Mouse (Mus musculus) monocyte, adult 5-6 weeks (primary cell): Measurements from ENCODE around the gene Arhgap30. TPM values are rescaled to one million over a fixed set of nuclear protein-coding genes. Genes with fewer than 3 reads are reported as not detected.

ENCODE experiments used
- ATAC-seq: fragments of 153-309, 156-312 bp; replicated peaks from 2 replicates; pipeline ENCODE4 v1.8.0; 2017; ENCODE audit warnings: mild to moderate bottlenecking; ENCODE audit not compliant: low TSS enrichment, insufficient number of reproducible peaks, severe bottlenecking, poor library complexity, low FRiP score
- total RNA-seq: library from RNA; stranded (forward); fragments of 200-1000, 200-491, 200-594 nt; gene quantifications from 3 replicates; pipeline ENCODE4 v1.2.3, GENCODE M21; 2017

Arhgap30 gene
- total RNA-seq, 1 experiment from 2014 or later = 376 TPM

DNA sequence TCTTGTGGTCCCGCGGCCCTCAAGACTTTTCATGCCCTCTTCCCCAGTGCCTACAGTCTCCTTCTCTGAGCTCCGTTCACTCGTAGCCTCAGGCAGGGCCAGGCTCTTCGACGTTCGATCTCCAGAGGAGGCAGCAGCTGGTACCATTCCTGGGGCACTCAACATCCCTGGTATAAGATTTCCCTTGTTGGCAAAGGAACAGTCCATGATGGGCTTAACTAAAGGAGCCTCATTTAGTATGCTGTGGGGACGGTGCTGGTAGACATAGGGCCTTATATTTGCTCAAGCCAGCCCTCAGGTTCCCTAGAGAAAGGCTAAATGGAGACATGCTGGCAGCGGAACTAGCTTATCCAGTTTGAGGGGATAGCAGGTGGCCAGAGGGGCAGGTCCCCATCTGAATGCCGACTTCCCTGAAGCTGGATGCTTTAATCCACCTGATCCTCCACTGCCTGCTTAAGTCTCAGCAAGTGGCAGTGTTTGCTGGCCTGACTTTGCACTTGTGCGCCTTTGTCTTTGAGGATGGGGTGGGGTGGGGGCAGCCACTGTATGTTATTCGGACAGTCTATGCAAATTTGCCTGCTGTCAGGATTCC lies 30.6 kb downstream of the Arhgap30 start:
- ATAC-seq = no peak

DNA sequence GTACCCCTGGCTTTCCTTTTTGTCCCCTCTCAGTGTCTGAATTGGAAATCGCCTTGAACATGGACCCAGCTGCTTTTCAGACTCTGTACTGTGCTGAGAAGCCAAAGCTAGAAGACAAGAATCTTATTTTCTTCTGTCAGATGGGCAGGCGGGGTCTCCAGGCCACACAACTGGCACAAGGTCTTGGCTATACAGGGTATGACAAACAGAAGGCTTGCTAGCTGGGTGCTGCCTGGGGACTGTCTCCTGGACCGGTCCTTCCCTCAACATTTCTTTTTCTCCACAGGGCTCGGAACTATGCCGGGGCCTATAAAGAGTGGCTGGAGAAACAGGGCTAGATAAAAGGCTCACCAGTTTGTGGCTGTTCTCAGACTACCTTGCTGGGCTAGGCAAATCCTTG lies 31.2 kb downstream of the Arhgap30 start:
- ATAC-seq = no peak

DNA sequence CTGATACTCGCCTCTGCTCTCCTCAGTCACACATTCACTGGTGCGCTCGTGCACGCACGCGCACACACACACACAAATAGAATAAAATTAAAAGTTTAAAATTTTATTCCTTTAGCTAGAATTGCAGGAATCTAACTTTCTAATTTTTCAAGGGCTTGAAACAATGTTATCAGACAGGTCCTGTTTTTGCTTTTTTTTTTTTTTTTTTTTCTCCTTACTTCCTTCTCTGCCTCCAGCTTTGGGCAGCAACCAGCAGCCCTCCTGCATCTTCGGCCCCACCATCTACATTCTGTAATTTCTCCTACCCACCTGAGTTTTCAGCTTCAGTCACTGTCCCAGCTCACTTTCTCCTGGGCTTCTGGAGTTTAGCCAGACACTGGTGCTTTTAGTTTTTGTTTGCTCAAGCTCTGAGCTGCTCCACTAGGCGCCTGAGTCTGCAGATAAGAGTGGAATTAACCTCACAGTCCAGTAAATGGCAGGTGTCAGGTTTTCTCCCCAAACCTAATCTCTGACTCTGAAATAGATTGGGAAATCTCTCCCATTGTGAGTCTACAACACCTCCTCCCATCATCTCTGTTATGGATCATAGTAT lies 33.8 kb downstream of the Arhgap30 start:
- no peak for ATAC-seq

DNA sequence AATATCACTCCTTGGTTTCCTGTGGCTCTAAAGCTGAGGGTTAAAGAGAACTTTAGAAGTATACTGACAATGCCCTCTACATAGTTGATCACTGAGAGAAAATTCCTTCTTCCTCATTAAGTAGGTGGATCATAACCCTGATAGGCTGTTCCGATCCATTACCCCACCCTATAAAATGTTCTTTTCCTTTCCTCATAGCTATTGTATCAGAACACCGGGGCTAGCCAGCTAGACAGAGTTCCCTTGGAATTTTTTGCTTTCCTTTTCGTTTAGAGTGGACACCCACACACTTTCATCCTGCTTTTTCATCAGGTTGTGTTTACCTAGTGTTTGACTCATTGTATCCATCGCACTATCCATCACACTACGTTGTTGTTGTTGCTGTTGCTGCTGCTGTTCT lies 35.9 kb downstream of the Arhgap30 start:
- ATAC-seq = no peak

DNA sequence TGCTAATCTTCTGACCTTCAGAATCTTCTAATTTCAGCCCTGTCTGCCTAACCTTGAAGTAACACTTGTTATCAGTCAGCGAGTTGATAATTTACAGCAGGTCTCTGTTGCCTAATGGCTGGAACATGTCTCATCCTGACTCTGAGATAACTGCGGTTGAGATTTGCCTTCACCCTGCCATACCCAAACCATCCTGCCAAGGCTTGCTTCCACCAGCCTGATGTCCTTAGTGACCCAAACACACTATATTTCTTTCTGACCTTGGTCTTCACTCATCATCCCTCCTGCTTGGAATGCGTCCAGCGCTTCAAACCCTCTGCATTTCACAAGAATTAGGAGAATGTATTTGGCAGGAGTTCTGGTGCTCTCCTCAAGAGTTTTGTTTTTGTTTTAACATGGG lies 36.4 kb downstream of the Arhgap30 start:
- ATAC-seq = no peak

DNA sequence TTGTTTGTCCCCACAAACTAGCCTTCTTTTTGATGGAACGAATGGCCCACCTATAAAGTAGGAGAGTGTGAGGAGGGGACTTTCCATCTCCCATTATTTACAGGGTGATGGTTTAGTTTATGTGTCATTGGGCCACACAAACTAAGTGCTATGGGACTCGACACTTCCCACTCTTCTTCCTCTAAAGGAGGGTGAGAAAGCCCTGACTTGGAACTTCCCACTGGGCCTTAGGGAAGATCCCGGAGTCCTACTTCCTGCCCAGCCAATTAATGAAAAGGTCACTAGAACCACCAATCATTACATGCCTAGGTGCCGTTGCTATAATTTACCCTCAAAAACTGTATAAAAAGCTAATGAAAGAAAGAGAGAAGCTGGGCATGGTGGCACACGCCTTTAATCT lies 43.4 kb downstream of the Arhgap30 start:
- ATAC-seq = no peak

DNA sequence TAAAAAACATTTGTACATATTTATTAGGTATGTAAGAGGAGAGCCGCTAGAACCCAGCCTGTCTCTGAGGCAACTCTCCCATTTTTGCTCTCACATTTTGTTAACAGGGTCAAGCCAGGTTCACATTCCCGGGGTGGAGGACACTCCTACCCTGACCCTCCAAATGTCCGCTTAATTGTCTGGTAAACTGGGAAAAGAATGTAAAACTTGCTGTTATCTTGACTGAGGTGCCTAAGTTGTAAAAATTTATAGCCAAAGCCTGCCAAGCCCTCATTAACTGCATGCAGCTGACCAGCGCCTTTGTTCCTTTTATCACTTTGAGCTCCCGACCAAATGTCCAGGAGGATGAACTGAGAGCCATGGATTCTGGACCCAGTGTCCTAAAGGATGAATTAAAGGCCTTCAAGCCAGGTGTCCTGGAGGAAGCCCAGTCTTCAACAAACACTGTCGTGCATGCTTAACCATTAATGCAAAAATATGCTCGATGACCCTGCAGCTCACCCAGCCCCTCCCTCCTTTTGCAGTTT lies 46.6 kb downstream of the Arhgap30 start:
- no peak for ATAC-seq

DNA sequence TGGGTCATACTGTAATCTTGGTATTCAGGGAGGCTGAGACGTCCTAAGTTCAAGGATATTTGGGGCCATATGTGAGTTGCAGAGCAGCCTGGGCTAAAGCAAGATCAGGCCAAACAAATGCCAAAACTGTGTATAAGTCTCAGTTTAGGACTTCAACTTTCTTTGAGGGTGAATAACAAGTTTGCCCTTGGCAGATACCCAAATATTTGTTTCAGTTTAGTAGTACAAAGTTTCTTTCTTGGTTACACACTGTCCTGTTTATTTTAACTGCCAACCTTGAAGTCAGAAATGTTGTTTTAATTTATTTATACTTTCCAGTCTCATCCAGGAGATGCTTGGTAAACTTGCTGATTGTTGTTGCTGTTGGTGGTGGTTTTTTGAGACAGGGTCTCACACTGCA lies 47.2 kb downstream of the Arhgap30 start:
- no peak for ATAC-seq

DNA sequence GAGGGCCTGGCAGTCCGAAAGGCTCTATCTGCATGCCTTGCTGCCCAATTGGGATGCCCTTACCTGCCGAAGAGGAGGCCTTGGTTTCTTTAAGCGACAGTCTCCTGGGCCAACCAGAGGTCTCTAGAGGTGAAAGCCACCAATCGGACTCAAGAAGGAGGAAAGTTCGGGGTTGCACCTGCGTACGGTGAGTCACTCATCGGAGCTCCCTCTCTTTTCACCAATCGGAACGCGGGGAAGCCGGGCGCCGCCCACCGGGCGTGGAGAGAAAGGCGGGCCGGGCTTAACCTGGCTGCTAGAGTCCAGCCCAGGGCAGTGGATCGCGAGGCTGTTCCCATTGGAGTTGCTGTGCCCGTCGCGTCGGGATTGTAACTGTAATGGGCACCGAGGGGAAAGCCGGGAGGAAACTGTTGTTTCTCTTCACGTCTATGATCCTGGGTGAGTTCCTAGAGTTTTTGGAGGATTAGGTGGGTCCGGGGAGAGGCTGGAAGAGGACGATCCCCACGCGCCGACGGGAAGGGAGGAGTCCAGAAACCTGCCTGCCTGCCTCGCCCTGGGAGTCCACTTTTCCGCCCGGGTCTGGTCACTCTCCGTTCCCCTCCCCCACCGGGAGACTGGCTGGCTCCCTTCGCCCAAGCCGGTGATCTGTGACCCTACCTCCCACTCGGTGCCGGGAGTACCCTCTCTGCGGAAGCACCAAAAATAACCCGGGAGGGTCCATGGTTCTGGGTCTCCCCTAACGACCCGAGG lies 48.7 kb downstream of the Arhgap30 start, which contains the start of gene F11r:
TSS of gene F11r (plus strand) at position 272 of the 750 bp plus-strand sequence.
- peak; percentile 37; the same call in 1 of the 2 replicates for ATAC-seq

DNA sequence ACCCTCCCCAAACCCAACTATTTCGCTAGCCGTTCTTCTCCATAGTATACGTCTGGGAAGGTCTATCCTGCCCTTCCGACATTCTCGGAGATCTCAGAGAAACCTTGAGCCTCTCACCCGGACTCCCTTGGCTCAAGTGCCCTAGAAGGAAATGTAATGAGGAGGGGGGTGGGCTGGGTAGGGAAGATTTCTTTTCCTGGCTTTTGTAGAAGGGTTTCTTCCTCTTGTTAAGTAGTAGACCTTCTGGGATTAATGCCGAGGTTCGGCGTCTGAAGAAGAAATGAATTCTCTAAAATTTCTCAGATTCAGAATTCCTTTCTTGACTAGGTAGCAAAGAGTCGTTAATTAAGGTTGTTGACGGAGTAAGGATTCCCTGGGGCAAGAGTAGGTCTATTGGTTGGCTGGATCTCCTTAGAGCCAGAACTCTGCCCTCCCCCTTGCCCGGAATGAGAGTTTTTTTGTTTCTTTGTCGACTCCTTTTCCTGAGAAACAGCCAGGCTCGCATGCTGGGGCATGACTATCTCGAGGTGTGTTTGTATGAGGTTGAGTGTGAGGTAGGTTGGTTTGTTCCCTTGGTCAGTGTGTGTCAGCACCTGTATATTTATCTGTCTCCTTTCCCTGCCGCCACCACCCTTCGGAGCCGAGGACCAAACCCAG lies 49.4 kb downstream of the Arhgap30 start:
- ATAC-seq = no peak

DNA sequence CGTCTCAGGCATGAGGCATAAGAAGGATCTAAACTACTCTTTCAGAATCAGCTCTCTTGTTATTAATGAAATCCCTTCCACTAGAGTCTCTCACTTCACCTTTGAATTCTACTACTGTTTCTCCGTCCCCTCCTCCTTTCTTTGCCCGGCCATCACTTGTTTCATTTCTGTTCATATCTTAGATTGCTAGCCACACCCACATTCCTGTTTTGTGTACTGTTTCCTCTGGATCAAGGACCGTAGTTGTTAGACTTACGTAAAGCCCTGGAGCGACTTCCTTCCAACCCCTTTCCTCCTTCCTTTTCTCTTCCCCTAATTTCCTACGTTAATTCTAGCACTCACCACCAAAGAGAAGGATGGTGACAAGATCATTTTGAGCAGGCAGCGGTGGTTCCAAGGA lies 50.3 kb downstream of the Arhgap30 start:
- no peak for ATAC-seq

DNA sequence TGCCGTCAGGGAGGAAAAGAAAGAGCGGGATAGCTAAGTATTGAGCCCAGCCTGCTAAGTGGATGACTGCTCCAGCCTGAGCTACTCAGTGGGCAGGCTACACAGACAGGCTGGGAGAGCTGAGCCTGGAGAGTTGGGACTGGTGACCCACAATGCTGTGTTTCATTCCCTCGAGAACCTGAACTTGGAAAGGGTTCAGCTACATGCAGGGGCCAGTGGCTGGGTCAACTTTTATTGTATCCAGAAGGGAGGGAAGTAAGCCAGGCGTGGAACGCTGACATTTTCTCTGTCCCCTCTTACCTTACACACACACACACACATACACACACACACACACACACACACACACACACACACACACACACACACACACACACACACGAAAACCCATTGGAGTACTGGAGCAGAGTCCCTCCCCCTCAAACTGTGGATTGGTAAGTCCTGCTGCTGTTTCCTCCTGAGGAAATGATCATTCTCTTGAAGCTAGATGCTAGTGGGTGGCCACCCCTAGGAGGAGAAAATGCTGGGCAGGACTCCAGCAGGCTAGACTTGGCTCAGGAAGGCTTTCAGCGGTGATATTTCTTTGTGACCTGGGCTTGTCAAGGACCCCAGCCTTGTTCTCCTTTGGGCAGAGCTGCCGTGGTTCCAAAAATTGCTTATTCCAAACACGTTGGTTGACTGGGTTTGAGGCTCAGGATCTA lies 51.4 kb downstream of the Arhgap30 start:
- no peak for ATAC-seq

DNA sequence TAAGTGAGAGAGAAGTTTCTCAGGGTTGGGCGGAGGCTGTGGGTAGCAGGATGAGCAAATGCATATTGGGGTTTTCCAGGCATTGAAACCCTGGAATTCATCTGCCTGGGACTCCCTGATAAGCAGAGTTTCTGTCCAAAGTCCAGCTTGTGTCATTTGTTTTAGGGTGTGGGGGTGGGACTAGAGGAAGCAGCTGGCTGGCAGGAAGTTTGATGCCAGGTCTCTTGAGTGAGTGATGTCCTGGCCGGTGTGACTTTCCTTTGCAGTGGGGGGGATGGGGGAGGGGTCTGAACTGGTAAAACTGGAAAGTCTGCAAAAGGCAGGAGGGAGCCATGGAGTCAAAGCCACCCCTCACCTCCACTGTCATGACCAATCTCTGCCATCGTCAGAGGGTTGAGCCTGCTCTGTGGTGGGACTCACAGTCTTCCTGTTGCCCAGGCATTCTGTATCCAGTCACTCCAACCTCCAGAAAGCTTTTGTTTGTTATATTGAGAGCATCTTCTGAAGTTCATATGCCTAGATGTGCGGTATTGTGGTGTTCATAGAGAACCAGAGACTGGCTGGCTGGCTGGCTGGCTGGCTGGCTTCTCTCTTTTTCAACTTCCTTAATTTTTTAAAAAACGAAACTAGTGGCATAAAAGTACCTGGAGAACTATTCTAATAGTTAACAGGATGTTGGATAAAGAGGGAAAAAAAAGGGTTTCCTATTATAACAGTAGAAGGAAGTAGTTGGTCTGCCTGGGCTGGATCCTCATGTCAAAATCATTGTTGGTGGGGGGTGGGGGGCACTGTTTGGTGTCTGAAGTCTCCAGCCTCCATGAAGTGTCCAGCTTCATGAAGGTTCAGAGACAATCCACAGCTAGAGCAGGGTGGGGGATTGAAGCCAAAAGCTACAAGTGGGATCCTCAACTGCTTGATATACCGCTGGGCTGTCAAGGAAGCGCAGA lies 53.0 kb downstream of the Arhgap30 start:
- ATAC-seq = 0 out of 2 replicates have a peak, but pooled peaks have one; percentile 24

DNA sequence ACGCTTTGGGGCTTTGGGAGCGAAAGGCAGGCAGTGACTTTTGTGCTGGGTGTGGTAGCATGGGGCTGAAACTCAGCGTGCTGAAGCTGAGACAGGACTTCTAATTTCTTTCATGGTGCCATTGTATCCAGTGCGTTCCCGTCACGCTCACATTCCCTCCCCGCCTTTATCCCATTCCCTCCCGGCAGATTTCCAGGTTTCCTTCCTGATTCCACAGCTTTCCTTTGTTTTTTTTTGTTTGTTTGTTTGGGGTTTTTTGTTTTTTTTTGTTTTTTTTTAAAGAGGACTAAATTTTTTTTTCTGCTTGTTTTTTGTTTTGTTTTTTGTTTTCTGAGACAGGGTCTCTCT lies 53.6 kb downstream of the Arhgap30 start:
- ATAC-seq = no peak

DNA sequence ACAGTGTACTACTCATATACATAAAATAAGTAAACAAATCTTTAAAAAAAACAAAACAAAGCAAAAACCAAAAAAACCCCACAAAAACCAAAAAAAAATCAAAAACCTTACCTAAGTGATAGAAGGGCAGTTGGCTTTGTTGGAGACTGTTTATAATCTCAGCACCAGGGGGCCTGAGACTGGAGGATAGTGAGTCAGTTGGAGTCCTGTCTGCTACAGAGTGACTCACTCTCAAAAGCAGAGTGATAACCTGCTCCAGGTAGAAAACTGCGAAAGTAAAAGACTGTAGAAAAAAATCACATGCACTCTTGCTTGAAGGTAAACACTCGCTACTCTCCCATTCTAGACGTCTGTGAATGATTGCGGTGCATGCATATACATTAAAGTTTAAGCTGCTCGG lies 56.3 kb downstream of the Arhgap30 start:
- no peak for ATAC-seq

DNA sequence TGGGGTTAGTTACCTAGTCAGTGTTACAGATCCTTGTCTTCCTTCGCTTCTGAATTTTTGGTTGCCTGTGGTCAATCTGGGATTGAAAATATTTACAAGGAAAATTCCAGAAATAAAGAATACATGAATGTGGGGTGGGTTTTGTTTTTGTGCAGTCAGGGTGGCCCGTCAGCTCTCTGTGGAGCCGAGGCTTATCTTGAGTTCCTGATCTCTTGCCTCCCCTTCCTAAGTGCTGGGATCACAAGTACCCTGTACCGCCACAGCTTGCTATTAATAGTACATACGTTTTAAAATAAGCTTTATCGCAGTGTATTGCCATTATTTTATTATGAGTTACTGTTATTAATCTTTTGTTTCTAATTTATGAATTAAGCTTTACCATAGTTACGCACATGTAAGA lies 58.1 kb downstream of the Arhgap30 start:
- no peak for ATAC-seq

DNA sequence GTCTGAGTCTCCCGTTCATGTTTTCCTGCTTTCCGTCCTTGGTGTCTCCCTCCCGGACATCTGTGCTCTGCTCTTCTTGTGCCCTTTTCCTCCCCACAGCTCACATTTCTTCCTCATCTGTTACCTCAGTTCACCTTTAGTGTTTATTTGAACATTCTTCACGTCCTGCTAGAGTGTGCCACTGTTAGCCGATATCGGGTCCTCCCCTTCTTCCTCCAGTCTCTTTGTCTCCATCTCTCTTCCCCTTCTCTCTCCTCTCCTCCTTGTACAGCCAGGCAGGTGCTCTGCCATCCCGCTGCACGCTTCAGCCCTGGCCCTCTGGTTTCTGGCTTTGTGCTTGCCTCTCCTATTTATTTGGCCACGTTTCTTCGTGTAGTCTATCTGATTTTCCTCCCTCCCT lies 58.9 kb downstream of the Arhgap30 start:
- no peak for ATAC-seq

DNA sequence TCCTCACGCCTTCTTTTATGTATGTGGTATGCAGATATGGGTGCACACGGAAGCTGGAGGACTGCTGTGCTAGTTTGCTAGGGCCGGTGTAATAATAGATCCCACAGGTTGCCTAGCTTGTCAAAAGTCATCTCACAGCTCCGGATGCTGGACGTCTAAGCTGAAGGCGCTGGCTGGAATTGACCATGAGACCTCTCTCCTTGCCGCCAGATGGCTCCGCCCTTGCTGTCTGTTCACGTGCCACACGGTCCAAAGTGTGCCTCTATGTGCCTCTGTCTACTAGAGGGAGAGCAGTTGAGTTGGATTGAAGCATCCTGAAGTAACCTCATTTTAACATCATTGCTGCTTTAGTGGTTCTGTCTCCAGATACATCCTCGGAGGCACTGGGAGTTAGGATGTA lies 61.3 kb downstream of the Arhgap30 start:
- ATAC-seq = no peak
